Mouse (Mus musculus) heart, adult 9 months (tissue): ENCODE data around the gene Adgrl2.
A peak's percentile ranks its signal among the peaks of the same experiment; 100 is the strongest.

Source experiments
- DNase-seq, 2 experiments: peaks; one replicate each; pipeline ENCODE4 v3.0.0; 2022; ENCODE audit warnings: low spot score in 2 of 2

The Adgrl2 gene

DNA sequence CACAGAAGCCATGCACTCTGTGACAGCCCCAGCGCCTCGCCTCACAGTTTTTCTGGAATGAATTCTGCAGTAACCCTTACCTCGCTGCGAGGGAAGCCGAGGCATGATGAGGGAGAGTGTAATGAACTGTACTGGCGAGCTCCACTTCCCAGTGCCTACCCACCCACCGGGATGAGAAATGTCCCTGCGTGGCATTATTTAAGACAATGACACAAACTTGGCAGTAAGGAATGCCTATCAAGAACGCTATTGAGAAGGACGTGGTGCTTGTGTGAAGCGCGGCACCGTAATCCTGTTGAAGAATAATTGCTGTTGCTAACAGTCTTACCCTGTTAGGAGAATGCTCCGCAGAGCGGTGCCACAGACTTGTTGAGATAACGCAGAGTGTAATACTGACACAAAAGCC lies 13.2 kb downstream of the Adgrl2 start:
- DNase-seq, result no peak

DNA sequence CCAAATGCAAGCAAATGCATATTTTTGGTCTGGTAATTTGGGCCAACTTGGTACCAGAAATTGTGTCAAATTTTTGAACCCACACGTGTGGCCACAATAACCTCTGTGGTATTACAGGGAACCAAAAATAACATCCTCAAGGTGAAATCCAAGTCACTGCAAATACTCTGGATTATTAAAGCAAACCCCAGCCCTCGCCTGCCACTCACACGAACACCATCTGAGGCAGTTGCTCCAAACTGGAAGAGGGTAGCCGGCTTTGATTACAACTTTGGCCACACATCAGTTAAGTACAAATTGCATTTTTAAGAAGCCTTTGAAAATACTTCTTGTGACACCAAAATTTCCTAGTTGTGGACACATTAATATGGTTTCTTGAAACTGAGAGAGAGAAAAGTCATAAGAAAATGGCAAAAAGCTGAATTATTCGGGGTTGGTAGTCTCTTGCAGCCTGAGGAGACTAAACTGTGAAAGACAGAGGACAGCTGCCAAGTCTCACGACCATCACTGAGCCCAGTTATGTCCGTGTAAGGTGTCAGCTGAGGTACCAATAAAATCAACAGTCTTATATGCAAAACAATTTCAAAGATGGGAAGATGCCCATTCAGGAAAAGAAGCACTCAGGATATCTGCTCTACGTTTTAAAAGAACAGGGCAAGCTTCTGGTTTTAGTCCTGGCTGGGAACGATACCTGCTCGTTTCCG lies 18.3 kb downstream of the Adgrl2 start:
- no peak for DNase-seq

DNA sequence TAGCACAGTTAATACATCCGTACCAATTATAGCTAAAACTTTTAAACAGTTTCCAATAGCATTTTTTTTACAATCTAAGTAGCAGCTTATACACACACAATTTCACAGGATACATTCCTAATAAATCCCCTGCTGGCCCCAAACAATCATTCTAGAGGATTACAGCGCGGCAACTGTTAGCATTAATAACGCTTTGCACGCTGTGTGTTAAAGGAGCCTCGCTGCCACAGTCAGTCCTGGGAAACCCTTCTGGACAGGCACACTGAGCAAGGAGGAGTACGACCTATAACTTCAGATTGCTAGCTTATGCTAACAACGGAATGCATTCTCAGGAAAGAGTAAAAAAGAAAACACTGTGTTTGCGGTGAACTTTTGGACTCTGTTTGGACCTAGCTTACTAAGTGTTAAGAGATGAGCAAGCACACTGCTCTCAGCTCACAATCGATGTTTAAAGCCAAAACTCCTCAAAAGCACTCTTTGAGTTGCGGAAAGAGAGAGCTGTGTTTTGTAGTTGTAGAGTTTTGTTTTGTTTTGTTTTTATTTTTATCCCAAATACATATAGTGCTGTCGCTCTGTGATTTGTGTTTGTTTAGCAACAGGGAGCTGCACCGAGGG lies 25.3 kb downstream of the Adgrl2 start:
- DNase-seq, result no peak

DNA sequence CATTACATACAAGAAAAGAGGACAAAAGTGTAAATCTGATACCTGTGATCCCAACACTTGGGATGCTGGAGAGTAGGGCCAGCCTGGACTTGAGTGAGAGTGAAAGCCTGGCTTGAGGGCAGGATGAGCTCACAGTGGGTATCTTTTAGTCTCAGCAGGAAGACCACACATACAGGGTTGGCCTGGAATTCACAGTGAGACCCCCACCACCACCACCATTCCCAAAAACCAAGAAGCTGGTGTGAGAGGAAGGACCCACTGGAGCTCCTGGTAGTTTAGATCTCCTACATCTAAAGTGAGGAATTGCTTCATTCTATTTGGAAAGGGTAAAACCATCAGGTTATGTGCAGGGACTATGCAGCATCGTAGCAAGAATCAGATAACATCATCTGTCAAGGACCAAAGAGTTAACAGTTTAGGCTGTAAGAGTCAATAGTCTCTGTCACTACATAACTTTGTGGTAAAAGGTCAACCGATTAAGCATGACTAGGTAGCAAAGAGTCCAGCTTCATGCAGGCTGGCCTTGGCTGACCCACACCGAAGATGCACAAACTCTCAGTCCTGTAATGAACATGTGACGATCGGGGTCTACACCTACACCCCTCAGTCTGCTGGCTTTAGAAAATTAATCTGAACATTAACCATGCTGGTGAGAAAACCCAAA lies 26.8 kb downstream of the Adgrl2 start:
- no peak for DNase-seq

DNA sequence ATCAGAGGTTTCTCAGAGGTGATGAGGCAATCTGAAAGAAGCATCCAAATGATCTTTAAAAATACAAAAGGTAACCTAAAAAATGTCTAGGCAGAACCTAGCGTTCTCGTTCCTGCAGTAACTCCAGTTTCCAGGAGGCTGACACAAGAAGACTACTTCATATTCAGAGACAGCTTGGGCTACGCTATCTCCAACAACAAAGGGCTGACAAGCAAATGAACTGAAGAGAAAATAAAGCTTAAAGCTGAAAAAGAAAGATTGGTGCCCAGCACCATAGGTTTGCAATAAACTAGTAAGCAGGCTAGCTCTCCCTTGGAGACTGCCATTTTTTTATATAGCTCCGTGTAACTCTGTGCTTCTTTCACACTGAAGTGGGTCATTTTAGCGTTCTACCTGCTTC lies 28.7 kb downstream of the Adgrl2 start:
- DNase-seq, result no peak

DNA sequence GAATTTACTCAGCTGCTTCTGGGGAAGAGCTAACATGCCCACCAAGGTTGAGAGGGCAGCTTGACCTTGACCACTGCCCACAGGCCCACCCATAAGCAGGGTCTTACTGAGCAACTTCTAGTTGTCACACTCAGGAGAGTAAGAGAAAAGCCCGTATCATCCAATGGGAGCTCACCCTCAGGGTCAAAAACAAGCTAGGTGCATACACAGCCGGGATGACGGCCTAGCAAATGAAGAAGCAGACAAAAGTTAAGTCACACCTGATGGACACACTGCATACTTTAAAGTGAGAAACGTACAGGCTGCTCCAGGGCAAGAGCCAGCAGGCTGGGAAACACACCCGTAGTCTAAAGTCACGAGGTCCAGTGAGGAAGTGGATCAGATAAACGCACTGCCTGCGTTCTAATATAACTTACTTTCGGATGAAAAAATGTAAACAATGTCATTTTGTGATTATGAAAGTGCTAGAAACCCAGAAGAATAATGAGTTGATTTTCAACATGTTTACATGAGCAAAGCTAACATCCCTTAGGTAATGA lies 29.5 kb downstream of the Adgrl2 start:
- no peak for DNase-seq

DNA sequence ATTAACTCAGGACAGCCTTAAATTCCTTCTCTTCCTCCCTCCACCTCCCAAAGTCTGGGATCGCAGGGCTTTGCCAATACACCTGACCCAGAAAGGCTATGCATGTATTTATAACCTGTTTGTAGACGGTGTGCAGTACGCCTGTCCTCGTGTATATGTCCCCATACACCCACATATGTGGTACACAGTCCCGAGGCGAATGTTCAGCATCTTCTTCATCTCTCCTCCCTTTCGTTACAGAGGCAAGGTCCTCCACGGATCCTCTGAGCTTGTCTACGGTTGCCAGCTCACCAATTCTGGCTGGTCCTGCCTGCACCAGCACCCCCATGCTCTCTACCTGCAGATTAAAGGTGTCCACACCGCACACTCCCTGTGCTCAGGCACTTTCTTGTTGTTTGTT lies 30.1 kb downstream of the Adgrl2 start:
- DNase-seq, result no peak

DNA sequence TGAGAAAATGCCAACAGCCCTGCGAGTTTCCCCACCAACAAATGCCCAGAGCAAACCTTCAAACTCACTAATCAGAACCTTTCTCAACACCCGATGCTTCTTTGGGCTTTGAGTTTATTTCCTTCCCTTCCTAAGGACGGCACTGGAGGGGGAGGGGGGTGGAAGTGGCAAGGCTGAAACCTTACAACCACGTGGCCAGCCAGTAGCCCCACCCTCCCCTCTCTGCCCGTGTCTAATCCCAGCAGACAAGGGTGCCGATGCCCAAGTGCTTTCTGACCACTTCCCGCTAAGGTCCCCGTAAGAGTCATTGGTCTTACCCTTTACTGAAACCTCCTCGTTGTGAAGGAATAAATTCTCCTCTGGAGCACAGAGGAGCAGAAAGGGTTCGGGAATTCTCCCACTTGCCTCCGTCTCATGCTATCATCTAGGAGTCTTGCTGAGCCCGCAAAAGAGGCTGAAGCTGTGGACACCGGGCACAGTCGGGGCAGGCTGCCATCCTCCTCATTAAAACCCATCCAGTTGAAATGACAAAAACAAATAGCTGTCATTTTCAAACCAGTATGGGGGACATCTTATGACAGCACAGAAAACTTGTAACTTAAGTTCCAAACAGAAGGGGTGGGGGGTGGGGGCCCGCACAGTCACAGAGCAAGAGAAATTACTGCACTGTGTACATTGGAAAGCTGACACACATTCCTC lies 30.9 kb downstream of the Adgrl2 start:
- peak; percentile 55 to 58 for DNase-seq

DNA sequence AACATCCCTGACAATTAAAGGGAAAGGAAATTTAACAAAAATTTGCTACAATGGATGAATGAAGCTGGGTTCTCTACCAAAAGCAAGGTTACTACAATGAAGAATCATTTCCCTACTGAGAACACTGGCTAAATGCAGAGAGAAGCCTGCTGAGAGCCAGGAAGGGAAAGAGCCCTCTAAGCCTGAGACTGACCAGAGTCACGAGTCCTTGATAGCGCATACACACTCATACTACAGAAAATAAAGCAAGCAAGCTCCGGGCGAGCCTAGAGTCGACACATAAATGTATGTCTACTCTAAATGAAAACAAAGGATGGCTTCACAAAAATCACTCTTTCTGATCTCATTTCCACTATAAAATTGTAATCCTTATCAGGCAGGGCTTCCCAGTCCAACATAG lies 31.6 kb downstream of the Adgrl2 start:
- DNase-seq, result no peak

DNA sequence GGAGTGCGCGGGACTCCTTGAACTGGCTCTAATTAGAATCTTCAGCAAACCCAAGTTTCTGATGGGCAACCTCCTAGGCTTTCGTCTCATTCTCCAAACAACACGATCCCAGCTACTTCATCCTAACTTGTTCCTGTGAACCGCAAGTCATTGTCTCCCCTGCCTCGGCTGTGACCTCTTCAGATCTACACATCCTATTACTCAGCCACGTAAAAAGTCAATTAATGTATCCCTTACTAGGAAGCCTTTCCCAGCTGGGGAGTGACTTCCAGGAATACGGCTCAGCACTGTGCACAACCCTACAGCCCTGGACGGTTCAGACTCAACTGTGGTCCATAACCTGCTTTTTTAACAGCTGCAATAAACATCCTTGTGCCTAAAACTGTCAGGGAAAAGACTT lies 32.2 kb downstream of the Adgrl2 start:
- DNase-seq, result no peak

DNA sequence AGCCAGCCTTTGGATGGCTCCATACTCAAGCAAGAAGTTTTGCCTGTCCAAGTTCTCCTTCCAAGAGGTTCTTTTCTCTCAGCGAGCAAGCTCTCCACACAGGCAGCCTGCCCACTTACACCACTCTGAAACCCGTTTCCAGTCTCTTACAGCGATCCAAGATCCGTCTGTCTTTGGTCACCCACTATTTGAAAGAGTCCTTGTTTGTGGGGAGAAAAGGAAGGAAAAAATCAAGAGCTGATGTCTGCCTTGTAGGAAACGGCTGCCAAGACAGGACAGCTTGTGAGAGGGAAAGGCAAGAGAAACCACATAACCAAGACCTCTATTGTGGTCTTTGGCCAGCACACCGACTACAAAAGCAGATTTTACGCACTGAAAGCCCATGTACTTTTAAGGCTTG lies 33.5 kb downstream of the Adgrl2 start:
- DNase-seq, result no peak

DNA sequence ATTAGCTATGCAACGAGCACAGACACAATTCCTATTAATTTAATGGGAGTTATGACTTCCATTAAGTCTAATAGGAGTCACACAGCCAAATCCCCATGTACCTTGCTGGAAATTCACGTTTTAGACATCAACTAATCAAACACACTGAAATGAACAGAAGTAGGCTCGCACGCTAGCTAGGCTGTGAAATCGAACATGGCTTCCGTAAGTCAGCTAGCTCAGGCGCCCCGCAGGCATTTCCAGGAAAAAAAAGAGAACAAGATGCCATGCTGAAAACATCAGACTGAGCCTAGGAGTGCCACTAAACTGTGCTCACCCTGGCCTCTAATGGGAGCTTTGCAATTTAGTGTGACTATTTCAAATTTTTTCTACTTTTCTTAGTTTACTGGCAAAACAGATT lies 40.6 kb downstream of the Adgrl2 start:
- no peak for DNase-seq

DNA sequence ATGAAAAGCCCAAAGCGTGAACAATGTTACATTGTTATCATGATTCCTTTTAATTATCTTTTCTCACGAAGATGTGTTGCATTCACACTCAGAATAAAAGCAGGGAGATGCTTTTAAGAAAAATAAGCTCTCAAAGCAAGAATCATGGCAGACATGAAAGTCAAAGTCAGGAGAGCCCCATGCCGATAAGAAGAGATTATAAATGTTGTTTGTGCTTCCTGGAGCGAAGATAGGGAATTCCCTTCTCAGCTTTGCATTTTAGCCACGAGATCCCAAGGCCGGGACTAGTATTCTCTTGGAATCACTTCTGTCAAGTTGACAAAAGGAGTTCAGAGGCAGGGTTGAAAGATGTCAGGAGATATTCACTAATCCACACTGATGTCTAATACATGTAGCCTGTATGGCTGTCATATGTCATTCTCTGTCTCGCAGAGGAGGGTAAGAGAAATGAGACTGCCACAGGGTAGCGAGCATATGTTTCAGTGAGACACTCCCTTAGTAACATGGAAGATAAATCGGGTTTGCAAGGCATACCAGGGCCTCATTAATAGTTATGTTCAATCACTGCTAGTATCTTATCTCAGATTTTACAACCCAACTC lies 42.5 kb downstream of the Adgrl2 start:
- no peak for DNase-seq

DNA sequence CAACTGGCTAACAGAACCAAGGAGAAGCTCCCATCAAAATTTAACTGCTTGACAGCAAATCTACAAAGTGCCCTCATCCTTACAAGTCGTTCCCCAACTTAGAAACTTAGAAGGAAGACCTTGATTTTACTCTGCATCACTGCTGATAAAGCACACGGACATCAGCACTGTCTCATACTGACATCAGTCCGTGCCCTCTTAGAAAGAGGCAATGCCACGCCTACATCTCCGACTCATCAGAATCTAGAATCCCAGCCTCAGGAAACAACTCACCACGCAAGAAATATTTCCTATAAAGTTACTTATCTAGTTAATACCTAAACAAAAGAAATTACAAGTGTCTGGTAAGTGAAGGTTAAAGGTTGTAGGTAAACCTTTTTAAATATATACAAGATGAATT lies 43.1 kb downstream of the Adgrl2 start:
- no peak for DNase-seq

DNA sequence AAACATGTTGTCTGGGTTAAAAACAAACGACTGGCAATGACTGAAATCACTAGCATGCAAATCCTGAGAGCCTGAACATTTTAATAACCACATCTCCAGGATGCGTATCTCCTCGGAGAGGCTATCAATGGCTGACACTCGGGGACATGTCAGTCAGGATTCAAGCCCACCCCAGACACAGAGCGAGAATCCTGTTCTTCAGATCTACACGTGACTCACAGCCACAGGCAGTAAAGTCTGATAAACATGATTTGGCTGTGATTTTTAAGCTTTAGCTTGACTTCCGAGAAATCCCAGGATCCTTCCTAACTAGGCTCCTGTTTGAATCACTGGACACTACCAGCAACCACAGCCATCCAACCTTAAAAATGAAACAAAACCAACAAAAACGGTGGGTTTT lies 44.8 kb downstream of the Adgrl2 start:
- no peak for DNase-seq

DNA sequence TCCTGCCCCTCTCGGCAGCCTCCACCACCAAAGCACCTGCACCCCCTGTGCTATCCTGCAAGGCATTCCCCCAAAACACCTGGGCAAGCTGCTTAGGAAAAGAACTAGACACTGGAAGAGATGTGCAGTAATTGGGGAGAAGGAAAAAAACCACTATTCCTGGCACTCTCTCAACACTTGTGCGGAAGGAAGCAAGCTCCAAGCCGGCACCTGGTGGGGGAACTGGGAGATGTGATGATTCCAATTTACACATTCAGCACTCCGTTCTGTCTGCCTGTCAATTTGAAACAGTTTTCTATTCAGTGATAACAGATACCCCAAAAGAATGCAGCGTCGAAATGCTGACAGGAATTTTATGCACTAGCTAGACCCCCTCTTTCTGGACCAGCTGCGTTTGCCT lies 50.9 kb downstream of the Adgrl2 start:
- no peak for DNase-seq

DNA sequence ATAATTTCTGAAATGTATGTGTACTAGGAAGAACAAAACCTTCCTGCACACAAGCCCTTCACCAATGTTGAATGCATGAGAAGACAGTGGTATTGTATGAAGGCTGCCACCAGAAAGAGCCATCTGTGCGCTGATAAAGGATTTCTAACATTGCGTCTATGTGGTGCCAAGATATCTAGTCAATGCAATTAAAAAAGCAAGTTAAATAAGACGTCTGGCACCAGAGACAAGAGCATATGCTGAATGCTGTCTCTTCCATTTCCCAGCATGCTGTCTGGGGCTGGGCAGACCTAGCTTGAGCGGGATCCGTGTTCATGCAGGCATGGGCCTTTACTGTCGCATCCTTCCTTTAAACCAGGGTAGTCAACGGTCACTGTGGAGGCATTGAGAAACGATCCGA lies 55.3 kb downstream of the Adgrl2 start:
- no peak for DNase-seq

DNA sequence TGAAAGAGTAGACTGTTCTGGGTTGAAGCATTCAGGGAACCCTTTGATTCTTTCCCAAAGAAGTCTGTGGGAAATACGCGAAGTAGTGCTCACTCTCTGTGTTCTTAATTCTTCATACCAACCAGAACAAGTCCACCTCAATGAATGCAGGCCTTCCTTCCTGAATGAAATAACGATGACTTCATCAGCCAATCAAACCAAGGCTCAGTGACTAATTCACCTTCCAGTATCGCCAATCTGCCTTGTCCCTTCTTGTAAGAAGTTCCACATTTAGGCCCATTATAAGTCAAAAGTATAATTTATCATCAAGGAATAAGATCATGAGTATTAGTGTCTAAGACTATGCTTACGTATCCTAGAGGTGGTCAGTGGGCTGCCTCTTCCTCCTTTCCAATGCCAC lies 56.1 kb downstream of the Adgrl2 start:
- DNase-seq, result no peak

DNA sequence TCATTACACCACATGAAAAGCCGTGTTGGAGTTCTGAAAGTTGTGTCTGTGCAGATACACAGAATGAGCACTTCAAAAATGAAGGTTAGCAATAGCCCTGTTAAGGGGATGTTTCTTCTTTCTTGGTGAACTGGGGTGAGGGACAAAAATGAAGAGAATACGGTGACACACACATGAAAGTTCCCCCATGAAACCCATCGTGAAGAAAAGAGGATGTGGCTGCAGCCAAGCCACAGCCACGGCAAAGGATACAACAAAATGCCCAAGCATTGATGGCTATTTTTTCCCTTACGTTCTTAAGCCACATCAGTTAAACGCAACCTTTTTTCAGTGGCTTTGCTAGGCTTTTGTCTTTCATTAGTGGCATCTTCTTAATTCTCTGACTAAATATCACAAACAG lies 57.2 kb downstream of the Adgrl2 start:
- DNase-seq, result no peak

DNA sequence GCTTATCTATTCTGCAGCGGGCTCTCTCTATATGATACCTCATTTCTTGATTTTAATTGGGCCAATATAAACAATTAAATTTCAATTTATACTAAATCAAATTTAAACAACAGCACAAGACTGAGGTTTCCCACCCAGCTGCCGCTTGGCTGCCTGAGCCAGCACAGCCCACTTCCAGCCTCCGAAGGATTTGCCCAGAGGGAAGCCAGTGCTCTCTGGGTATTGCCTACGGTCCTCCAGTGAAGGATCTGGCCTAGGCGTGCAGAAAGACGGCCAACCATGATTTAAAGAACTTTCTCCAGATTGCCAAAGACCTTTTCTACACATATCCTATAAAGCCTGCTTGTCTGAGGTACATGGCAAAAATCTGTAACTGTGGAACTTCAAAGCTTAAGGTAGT lies 59.4 kb downstream of the Adgrl2 start:
- DNase-seq, result no peak

DNA sequence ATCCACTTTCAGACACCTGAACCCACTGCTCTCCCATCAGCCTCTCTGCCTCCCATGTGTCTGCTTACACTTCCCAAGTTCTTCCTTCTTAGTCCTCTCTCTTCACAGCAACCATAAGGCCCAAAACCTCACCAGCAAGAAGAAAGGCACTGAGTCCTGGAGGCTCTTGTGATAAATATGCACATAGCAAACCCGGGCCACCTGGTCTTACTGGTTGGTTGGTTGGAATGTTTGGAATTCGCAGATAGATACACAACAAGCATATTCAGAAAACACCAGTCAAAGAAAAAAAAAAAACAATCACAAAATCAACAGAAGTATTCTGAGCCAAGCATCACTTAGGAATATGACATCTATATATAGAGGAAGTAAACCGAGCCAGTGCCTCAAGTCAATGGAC lies 64.0 kb downstream of the Adgrl2 start:
- no peak for DNase-seq

DNA sequence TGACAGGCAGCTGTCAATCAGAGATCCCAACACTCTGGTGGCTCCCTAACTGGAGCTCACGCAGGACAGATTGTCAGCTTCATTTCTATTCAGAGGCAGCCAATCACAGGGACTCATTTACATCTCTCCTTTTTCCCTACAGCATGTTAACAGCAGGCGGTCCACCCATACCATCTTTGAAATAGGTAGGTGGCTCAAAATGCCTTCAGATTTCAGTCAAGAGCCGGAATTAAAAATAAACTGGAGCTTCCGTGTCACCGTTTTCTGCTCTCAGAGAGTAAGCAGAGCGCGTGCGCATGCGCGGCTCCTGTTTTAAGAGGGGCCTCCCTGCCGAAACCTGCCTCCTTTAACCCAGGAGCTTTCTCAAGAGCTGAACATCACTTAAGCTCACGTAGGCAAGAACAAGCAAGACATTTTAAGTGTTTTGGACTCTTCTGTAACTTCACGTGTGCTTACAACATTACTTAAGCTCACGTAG lies 67.7 kb downstream of the Adgrl2 start:
- no peak for DNase-seq
